Mouse (Mus musculus) CH12.LX (cell line): ENCODE data around the gene Tmco5. TPM values are rescaled to one million over a fixed set of nuclear protein-coding genes. Genes with fewer than 3 reads are reported as not detected.

ENCODE experiments used
- polyA plus RNA-seq: library from polyadenylated mRNA; unstranded; fragments of >175 nt; gene quantifications from 2 replicates; pipeline ENCODE4 v1.2.1, GENCODE M21; 2012; ENCODE audit warnings: low read depth; ENCODE audit not compliant: insufficient read length
- total RNA-seq, 2 experiments: library from RNA; depleted of rRNA; stranded (reverse); fragments of 300-350 nt in 1 of 2; fragments of >200 nt in 1 of 2; gene quantifications; 2 replicates each; pipeline ENCODE4 v1.2.3; 2012 to 2014

The Tmco5 gene
- total and polyA plus RNA-seq, 3 experiments, result not detected

Other genes with a start within 250 kb of the Tmco5 start
- 6.9 and 7.0 TPM in 2 replicates for gene Spred1, start 242.7 kb downstream of the Tmco5 start, total RNA-seq (2012; rRNA removed)
- 16.5 and 18.1 TPM in 2 replicates for gene Spred1, start 242.7 kb downstream of the Tmco5 start, total RNA-seq (2014; rRNA removed)
- 8.8 and 9.7 TPM in 2 replicates for gene Spred1, start 242.7 kb downstream of the Tmco5 start, polyA plus RNA-seq